Mouse (Mus musculus) bone marrow macrophage, adult 2 months (primary cell): Measurements from ENCODE around the gene Akap6.

ENCODE experiments used
- CTCF ChIP-seq: IDR thresholded peaks from 2 replicates; pipeline ENCODE4 v1.5.1; 2012; ENCODE audit warnings: low read depth, mild to moderate bottlenecking, low read length, moderate library complexity
- POLR2A ChIP-seq: IDR thresholded peaks from 2 replicates; pipeline ENCODE4 v1.6.1; 2012; ENCODE audit warnings: mild to moderate bottlenecking, low read depth, low read length, borderline replicate concordance

DNA sequence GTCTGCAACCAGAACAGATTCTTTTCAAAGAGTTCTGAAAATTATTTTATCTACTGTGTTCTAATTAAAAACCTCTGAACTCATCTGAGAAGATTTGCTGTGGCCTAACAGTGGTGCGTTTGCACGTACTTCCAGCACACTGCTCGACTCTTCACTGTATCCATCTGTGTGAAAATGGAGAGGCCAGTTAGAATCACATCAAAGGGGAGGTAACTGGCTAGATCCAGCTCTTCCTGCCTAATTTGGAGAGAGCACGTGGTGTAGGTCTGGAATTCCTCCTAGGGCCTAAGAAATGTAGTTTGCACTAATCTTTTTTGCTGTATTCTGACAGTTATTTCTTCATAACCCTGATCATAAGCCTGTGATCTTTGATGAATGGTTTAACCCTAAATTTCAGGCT, 446.3 kb downstream of the Akap6 start:
- TF ChIP-seq CTCF (no peak), POLR2A (no peak)
